Mouse (Mus musculus) adrenal gland, postnatal 10 days (tissue): ENCODE data around the gene Hspd1. TPM values are rescaled to one million over a fixed set of nuclear protein-coding genes. Genes with fewer than 3 reads are reported as not detected.

Source experiments
- DNase-seq: peaks from one replicate; pipeline ENCODE4 v3.0.0; 2021; ENCODE audit warnings: mixed read lengths
- total RNA-seq, 2 experiments: library from RNA; stranded (reverse); gene quantifications; 2 replicates each; pipeline ENCODE4 v1.2.3; 2021

Hspd1 gene
- total RNA-seq, 2 experiments from 2014 or later, result 724 to 915 TPM

- no peak for DNase-seq
These were observed 46.4 kb downstream of the Hspd1 start for GRCm38 (mm10) chr1:55041691-55042090.

DNA sequence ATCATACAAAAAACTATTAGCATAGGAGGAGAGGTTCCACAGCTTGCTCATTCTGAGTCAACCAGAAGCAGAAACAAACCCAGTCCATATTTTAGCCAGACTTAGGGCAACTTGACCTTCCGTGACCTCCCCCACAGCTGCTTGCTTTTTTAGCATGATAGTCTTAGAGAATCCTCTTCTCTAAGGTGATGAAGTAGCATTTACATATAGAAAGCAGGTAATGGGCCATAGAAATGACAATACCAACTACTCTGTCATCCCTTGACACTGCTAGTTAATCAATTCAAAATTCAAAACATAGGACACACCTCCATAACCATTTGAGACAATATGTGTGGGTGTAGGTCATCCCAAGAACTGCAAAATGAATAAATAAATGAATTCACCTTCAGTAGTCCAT is 48.1 kb downstream of the Hspd1 start:
- DNase-seq, result no peak

GRCm38 (mm10) chr1:55031026-55031779 is 56.8 kb downstream of the Hspd1 start:
- no peak for DNase-seq

- DNase-seq, result no peak
These were observed 58.6 kb downstream of the Hspd1 start for GRCm38 (mm10) chr1:55029446-55029845.

GRCm38 (mm10) chr1:55028512-55029249 is 59.4 kb downstream of the Hspd1 start:
- no peak for DNase-seq

DNA sequence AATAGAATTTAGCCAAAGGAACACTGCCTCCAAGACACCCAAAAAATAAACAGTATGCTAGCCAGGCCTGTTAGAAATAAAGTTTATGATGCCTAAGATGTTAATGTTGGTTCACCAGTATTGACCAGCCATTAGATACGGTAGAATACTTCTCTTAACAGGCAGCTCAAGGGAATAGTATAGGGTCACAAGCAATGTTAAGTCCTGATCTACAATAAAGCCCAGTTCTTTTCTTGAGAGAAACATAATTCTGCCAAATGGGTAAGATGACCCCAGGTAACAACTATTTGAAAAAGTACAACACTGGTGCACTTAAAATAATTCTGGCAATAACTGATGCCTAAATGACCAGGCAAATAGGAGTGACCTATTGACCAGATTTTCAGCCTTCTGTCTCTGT is 60.1 kb downstream of the Hspd1 start:
- DNase-seq, result no peak

Other genes starting within 250 kb of the Hspd1 start
- 10 to 100 TPM; 25.7 to 32.1 TPM for gene Ankrd44, start 161.9 kb downstream of the Hspd1 start, total RNA-seq
- 100 to 1,000 TPM; 117 to 148 TPM for gene Sf3b1, start 60.8 kb downstream of the Hspd1 start, total RNA-seq
- gene Coq10b, start 35.5 kb downstream of the Hspd1 start, total RNA-seq, result 10 to 100 TPM; 35.7 to 82.2 TPM
- 100 to 1,000 TPM; 366 to 527 TPM for gene Hspe1, start 111 bp downstream of the Hspd1 start, total RNA-seq
- gene Mob4, start 43.0 kb upstream of the Hspd1 start, total RNA-seq, result 100 to 1,000 TPM; 132 to 252 TPM
- gene Rftn2, start 138.5 kb upstream of the Hspd1 start, total RNA-seq, result 10 to 100 TPM; 14.2 to 19.7 TPM
- gene Mars2, start 148.9 kb upstream of the Hspd1 start, total RNA-seq, result 1 to 10 TPM; 5.0 to 5.8 TPM